Mouse (Mus musculus) kidney, adult 2 months (tissue): ENCODE results near the gene Cacna1i. TPM values are rescaled to one million over a fixed set of nuclear protein-coding genes. Genes with fewer than 3 reads are reported as not detected.
A peak's percentile ranks its signal among the peaks of the same experiment; 100 is the strongest.

Source experiments
- DNase-seq: peaks from one replicate; pipeline ENCODE4 v3.0.0; 2021
- H3K27ac ChIP-seq: fragments of 200-500 bp; 2 replicates; pipeline ENCODE4 v1.5.1; 2012; ENCODE audit warnings: low read depth, low read length, control low read depth, inconsistent platforms; ENCODE audit not compliant: insufficient read depth
- H3K27me3 ChIP-seq: fragments of 200-500 bp; replicated peaks from 2 replicates; pipeline ENCODE4 v1.6.1; 2012; ENCODE audit warnings: mild to moderate bottlenecking, moderate library complexity, low read length, inconsistent platforms; ENCODE audit not compliant: control insufficient read depth, insufficient read depth
- H3K36me3 ChIP-seq: fragments of 200-500 bp; 2 replicates; pipeline ENCODE4 v1.6.1; 2012; ENCODE audit warnings: mild to moderate bottlenecking, moderate library complexity, low read length, inconsistent platforms; ENCODE audit not compliant: control insufficient read depth, insufficient read depth
- H3K4me1 ChIP-seq: fragments of 200-500 bp; 2 replicates; pipeline ENCODE4 v1.6.1; 2011; ENCODE audit warnings: low read length; ENCODE audit not compliant: control insufficient read depth, insufficient read depth
- H3K4me3 ChIP-seq: fragments of 200-500 bp; 2 replicates; pipeline ENCODE4 v1.5.1; 2011; ENCODE audit warnings: mild to moderate bottlenecking, low read depth, low read length, control low read depth; ENCODE audit not compliant: insufficient read depth
- CTCF ChIP-seq: fragments of 200-500 bp; conservative IDR thresholded peaks from 2 replicates; pipeline ENCODE4 v1.5.1; 2011; ENCODE audit warnings: low read depth, mild to moderate bottlenecking, control low read depth, low read length, moderate library complexity, mixed read lengths; ENCODE audit not compliant: insufficient read depth, insufficient read length
- POLR2A ChIP-seq: fragments of 200-500 bp; IDR thresholded peaks from one replicate; pipeline ENCODE4 v1.6.1; 2011; ENCODE audit warnings: low read depth, low read length, control low read depth
- WGBS: fragments of 180-500 bp; shearing (Covaris S2); methylation state at CpG from one replicate; pipeline ENCODE4 v1.1.7; 2018; 5-methylcytosine and 5-hydroxymethylcytosine counted together
- polyA plus RNA-seq: library from polyadenylated mRNA; depleted of rRNA; stranded (reverse); fragments of >200 nt; gene quantifications from 2 replicates; pipeline ENCODE4 v1.2.3, GENCODE M21; 2012

Gene Cacna1i
- polyA plus RNA-seq, 1 experiment = 0.89 TPM

- peaks cover 19% of the 10 kb centered on the region; the same call in 1 of the 2 replicates for H3K4me1 ChIP-seq
- no peak for TF ChIP-seq CTCF
- H3K4me3 ChIP-seq = no peak overlapping the region
- no peak for DNase-seq
- no peak overlapping the region for H3K27ac ChIP-seq
- H3K36me3 ChIP-seq = peaks cover 17% of the 10 kb centered on the region
- 58% methylated on average over 11 of the region's 11 CpGs for WGBS
- H3K27me3 ChIP-seq = no peaks in the 10 kb centered on the region
Observed at GRCm38 (mm10) chr15:80258240-80259170, 28.5 kb upstream of the Cacna1i start.

DNA sequence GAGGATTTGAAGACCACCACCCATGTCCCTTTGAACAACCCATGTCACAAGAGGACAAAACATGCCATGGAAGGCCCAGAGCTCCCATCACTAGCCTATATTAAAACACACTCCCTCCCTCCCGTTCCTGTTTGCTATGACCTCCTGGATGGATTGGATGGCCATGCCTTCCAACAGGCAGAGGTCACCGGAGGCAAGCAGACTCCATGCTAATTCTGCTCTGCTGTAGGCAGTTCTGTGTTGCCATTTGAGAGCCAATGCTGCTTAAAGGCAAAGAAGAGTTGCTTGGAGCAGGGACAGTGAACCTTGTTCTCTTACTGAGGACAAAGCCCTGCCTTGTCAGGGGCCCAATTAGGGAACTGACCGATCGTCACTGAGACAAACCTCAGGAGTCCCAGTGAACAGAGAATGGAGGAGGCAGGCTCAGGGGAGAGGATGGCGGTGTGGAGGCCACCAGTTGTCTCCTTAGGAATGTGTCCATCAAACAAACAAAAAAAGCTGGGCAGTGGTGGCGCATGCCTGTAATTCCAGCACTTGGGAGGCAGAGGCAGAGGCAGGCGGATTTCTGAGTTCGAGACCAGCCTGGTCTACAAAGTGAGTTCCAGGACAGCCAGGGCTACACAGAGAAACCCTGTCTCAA lies 27.5 kb upstream of the Cacna1i start:
- TF ChIP-seq CTCF (no peak), POLR2A (no peak)
- 64% methylated on average over 8 of the region's 8 CpGs for WGBS
- peaks cover 17% of the 10 kb centered on the region for H3K36me3 ChIP-seq
- no peak overlapping the region for H3K4me3 ChIP-seq
- no peaks in the 10 kb centered on the region for H3K27me3 ChIP-seq
- peaks cover 23% of the 10 kb centered on the region; the same call in 1 of the 2 replicates for H3K4me1 ChIP-seq
- no peak overlapping the region for H3K27ac ChIP-seq
- no peak for DNase-seq

DNA sequence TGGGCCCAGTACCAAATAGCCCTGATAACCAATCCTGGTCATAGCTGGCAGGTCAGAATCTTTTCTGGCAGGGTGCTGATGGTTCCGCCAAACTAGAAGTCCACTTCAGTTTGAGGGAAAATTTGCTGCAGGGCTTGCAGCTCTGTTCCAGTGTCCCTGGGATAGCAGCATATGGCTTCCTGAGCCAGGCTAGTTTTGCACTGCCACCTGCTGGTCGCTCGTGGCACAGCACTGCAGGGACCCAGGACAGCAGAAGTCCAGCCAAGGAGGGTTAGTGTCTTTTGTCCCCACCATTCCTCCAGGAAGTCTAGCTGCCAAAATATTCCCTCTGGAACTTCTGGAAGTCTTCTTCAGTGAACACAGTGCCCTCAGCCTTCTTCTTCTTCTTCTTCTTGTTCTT lies 26.4 kb upstream of the Cacna1i start:
- Histone ChIP-seq H3K27me3 (no peaks in the 10 kb centered on the region), H3K36me3 (peaks cover 17% of the 10 kb centered on the region), H3K27ac (no peak overlapping the region), H3K4me1 (peaks cover 25% of the 10 kb centered on the region; the same call in 1 of the 2 replicates), H3K4me3 (no peak overlapping the region)
- 11% methylated on average over 3 of the region's 3 CpGs for WGBS
- TF ChIP-seq POLR2A (no peak), CTCF (peak; percentile 98)
- peak; percentile 83 for DNase-seq

DNA sequence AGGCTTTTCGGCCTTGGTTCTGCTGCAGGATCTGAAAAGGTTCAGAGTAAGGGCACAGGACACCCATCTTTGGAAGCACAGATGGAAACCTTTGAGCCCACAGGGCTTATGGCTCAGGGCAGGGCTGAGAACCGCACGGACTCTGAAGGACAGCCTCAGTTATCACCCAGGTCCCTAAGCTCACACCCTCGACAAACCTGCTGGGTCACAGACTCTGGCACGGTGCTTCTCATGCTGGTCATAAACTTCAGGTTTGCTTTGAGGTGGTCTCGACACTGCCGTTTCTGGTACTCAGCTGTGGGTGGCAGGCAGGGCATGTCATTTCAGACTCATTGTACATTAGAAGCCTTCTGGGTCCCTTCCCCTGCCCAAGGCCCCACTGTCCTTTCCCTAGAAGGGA lies 25.9 kb upstream of the Cacna1i start:
- Histone ChIP-seq H3K36me3 (peaks cover 17% of the 10 kb centered on the region), H3K4me3 (no peak overlapping the region), H3K27ac (no peak overlapping the region), H3K4me1 (peaks cover 25% of the 10 kb centered on the region; the same call in 1 of the 2 replicates), H3K27me3 (no peaks in the 10 kb centered on the region)
- WGBS = 74% methylated on average over 7 of the region's 7 CpGs
- TF ChIP-seq CTCF (no peak), POLR2A (no peak)
- DNase-seq = no peak

- TF ChIP-seq CTCF = no peak
- peak; percentile 32 for TF ChIP-seq POLR2A
- Histone ChIP-seq H3K4me1 (peaks cover 11% of the 10 kb centered on the region; the same call in 1 of the 2 replicates), H3K27ac (peak within 1 kb of the TSS; percentile 75), H3K4me3 (peak within 1 kb of the TSS; percentile 85), H3K36me3 (no peaks in the 10 kb centered on the region), H3K27me3 (no peaks in the 10 kb centered on the region)
- WGBS = under 1% methylated on average over 66 of the region's 66 CpGs
- peak; percentile 93 for DNase-seq
Observed at GRCm38 (mm10) chr15:80263610-80264575, 23.1 kb upstream of the Cacna1i start, which contains the start of gene Rps19bp1. Rps19bp1 (minus strand) TSS chr15:80264315.

DNA sequence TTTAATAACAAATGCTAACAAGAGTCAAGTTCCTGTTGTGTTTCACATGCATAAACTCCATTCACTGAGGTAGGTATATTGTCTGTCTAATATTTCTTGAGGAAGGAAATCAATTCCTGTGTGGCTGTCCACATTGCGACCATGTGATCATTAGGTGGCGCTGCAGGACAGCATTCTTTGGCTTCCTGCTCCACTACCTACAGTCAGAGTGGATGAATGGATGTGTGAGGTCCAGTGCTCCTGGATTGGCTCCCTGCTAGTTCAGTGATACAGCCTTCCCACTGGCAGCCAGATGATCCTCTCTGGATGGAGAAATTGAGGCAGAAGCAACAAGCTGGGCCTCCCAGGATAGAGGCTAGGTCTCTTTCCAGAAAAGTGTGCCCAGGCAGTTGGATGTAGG lies 20.8 kb upstream of the Cacna1i start:
- peak; percentile 89 for DNase-seq
- Histone ChIP-seq H3K27me3 (no peaks in the 10 kb centered on the region), H3K27ac (no peak overlapping the region), H3K4me3 (no peak overlapping the region), H3K36me3 (no peaks in the 10 kb centered on the region), H3K4me1 (peaks cover 11% of the 10 kb centered on the region; the same call in 1 of the 2 replicates)
- TF ChIP-seq POLR2A (no peak), CTCF (peak; percentile 99)
- 0% methylated on average over 2 of the region's 2 CpGs for WGBS
